Mouse (Mus musculus): ENCODE measurements at regions not wholly inside any gene's neighbourhood (a gene's known extent, or its start where the extent isn't known, plus 50 kb on each side); places are given as distances from the start of the nearest gene placed in this dataset.

GRCm38 (mm10) chr13:55892250-55892649, 56.3 kb upstream of the Pitx1 start:
- no peak for DNase-seq (ENCODE audit: low read depth, low spot score)

GRCm38 (mm10) chr13:55887099-55887736, 51.2 kb upstream of the Pitx1 start:
- no peak for DNase-seq (ENCODE audit: low read depth, low spot score)
